Mouse (Mus musculus) thymus, adult 2 months (tissue): ENCODE measurements around the gene Tnpo1.

Experiments
- CTCF ChIP-seq: fragments of 200-500 bp; IDR thresholded peaks from 2 replicates; pipeline ENCODE4 v1.5.1; 2012; ENCODE audit warnings: mild to moderate bottlenecking, control low read depth, low read length, moderate library complexity, borderline replicate concordance; ENCODE audit not compliant: control insufficient read depth, poor library complexity, insufficient read depth; ENCODE audit errors: extremely low read depth
- POLR2A ChIP-seq: fragments of 200-500 bp; IDR thresholded peaks from 2 replicates; pipeline ENCODE4 v1.6.1; 2012; ENCODE audit warnings: mild to moderate bottlenecking, low read length, control low read depth, moderate library complexity; ENCODE audit not compliant: control insufficient read depth, poor library complexity, insufficient read depth; ENCODE audit errors: extremely low read depth

GRCm38 (mm10) chr13:98917851-98918250, 8.3 kb downstream of the Tnpo1 start:
- TF ChIP-seq CTCF: no peak
- no peak for TF ChIP-seq POLR2A
